Comparison of ENCODE assay signal across 8 mouse cellular contexts in the genomic region with DNA sequence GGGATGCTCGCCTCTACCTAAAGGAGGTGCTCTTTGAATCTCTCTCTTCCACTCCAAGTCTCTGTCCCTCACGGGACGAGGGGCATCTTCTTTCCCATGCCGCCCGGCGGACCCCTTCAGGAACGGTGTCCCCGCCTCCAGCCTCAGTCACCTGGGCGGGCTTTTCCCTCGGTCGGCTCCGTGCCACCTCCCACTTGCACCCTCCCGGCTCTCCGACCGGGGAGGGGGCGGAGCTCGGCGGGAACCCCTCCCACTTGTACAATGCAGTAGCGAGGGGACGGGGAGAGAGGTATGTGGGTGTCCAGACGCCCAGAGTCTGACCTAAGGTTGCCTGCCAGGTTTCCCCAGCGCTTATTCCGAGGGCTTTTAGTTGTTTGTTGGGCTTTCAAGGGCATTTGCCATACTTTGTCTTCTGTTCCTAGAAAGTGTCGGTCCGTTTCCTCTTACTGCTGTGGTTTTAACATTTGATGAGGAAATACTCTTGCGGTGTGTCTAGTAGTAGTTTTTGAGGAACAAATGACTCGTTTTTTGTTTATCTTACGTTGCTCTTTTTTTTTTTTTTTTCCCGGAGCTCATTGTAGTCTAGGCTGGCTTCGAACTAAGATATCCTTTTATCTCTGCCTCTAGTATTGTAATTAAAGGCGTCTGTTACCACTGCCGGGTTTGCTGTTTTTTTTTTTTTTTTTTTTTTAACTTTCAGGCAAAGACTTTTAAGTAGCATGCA. TPM values are rescaled to one million over a fixed set of nuclear protein-coding genes. Genes with fewer than 3 reads are reported as not detected.
DNase-seq lines count a peak whose midpoint lies in the region; ATAC-seq and TF ChIP-seq lines count a peak whose summit lies in the region.

No protein-coding gene starts in this region.

- no peaks in the 10 kb centered on the region for H3K9me3 ChIP-seq in embryonic facial prominence, embryonic 12.5 days
- no peaks in the 10 kb centered on the region for H3K9me3 ChIP-seq in limb, embryonic 14.5 days (ENCODE audit: control insufficient read depth, low read length)
- no peaks in the 10 kb centered on the region for H3K9me3 ChIP-seq in midbrain, postnatal 0 days (ENCODE audit: low read length)

- H3K4me1 ChIP-seq in embryonic facial prominence, embryonic 12.5 days, result peaks cover 3% of the 10 kb centered on the region; the same call in 1 of the 2 replicates
- peaks cover 3% of the 10 kb centered on the region; the same call in 1 of the 2 replicates for H3K4me1 ChIP-seq in kidney, adult 2 months (ENCODE audit: control insufficient read depth, insufficient read depth, low read length)
- 0 out of 2 replicates have a peak, but pooled peaks cover 3% of the 10 kb centered on the region for H3K4me1 ChIP-seq in limb, embryonic 14.5 days (ENCODE audit: control insufficient read depth, insufficient read depth, low read length)
- H3K4me1 ChIP-seq in midbrain, postnatal 0 days (ENCODE audit: insufficient read depth, low read length), result no peaks in the 10 kb centered on the region

- WGBS in embryonic facial prominence, embryonic 12.5 days, result 3% methylated on average over 32 of the region's 32 CpGs
- under 1% methylated on average over 32 of the region's 32 CpGs for WGBS in kidney, adult 2 months
- 3% methylated on average over 32 of the region's 32 CpGs for WGBS in limb, embryonic 14.5 days
- WGBS in midbrain, postnatal 0 days, result 3% methylated on average over 29 of the region's 32 CpGs

- no peaks in the 10 kb centered on the region for H3K27me3 ChIP-seq in embryonic facial prominence, embryonic 12.5 days
- H3K27me3 ChIP-seq in kidney, adult 2 months (replicated peaks; ENCODE audit: control insufficient read depth, insufficient read depth, low read length), result no peaks in the 10 kb centered on the region
- H3K27me3 ChIP-seq in limb, embryonic 14.5 days (ENCODE audit: control insufficient read depth, insufficient read depth, low read length), result no peaks in the 10 kb centered on the region
- H3K27me3 ChIP-seq in midbrain, postnatal 0 days (ENCODE audit: insufficient read depth, low read length), result no peaks in the 10 kb centered on the region

- peak; percentile 80 for ATAC-seq in embryonic facial prominence, embryonic 12.5 days (ENCODE audit: insufficient number of reproducible peaks, insufficient read depth, low FRiP score, low TSS enrichment)
- ATAC-seq in limb, embryonic 14.5 days (ENCODE audit: low FRiP score, low read depth), result peak; percentile 85
- peak; percentile 52 for ATAC-seq in midbrain, postnatal 0 days (ENCODE audit: low FRiP score)

- H3K4me2 ChIP-seq in embryonic facial prominence, embryonic 12.5 days (replicated peaks), result peak overlapping the region; percentile 47
- peak overlapping the region; percentile 53 for H3K4me2 ChIP-seq in limb, embryonic 14.5 days (replicated peaks; ENCODE audit: low read depth, low read length, severe bottlenecking)
- peak overlapping the region; percentile 97 for H3K4me2 ChIP-seq in midbrain, postnatal 0 days (ENCODE audit: low read depth, low read length, poor library complexity, severe bottlenecking)

- peak overlapping the region; percentile 86 for H3K4me3 ChIP-seq in embryonic facial prominence, embryonic 12.5 days
- peak overlapping the region; percentile 92 for H3K4me3 ChIP-seq in kidney, adult 2 months (ENCODE audit: insufficient read depth, low read depth, low read length)
- peak overlapping the region; percentile 97 for H3K4me3 ChIP-seq in limb, embryonic 14.5 days (replicated peaks; ENCODE audit: low read length)
- H3K4me3 ChIP-seq in midbrain, postnatal 0 days (ENCODE audit: low read depth, low read length), result peak overlapping the region; percentile 91

- peak overlapping the region; percentile 92 for H3K9ac ChIP-seq in embryonic facial prominence, embryonic 12.5 days
- H3K9ac ChIP-seq in limb, embryonic 14.5 days (ENCODE audit: low read depth, low read length, severe bottlenecking), result peak overlapping the region; percentile 93
- peak overlapping the region; percentile 71 for H3K9ac ChIP-seq in midbrain, postnatal 0 days (replicated peaks; ENCODE audit: low read length, poor library complexity, severe bottlenecking)

- peak; percentile 92 for DNase-seq in 3134 (ENCODE audit: extremely low read depth, insufficient read length, low spot score)
- DNase-seq in adrenal gland, postnatal 25 days, result peak; percentile 92
- DNase-seq in heart, adult 18-20 months, result peak; percentile 82 to 89
- DNase-seq in kidney, adult 2 months, result peak; percentile 95
- DNase-seq in limb, embryonic 14.5 days (ENCODE audit: low spot score), result peak; percentile 92
- DNase-seq in midbrain, postnatal 0 days (ENCODE audit: low spot score), result peak; percentile 81
- peak; percentile 86 to 88 for DNase-seq in spleen, postnatal 36 days (ENCODE audit: low spot score in 2 of 2)

- H3K36me3 ChIP-seq in embryonic facial prominence, embryonic 12.5 days, result no peaks in the 10 kb centered on the region
- H3K36me3 ChIP-seq in kidney, adult 2 months (ENCODE audit: control insufficient read depth, insufficient read depth, low read length), result no peaks in the 10 kb centered on the region
- H3K36me3 ChIP-seq in limb, embryonic 14.5 days (ENCODE audit: control insufficient read depth, insufficient read depth, low read length), result no peaks in the 10 kb centered on the region
- no peaks in the 10 kb centered on the region for H3K36me3 ChIP-seq in midbrain, postnatal 0 days (ENCODE audit: insufficient read depth, low read length)

- TF ChIP-seq POLR2A in kidney, adult 2 months (IDR thresholded peaks at IDR 0.05; ENCODE audit: low read depth, low read length), result no peak
- no peak for TF ChIP-seq POLR2A in limb, embryonic 14.5 days (IDR thresholded peaks at IDR 0.05; ENCODE audit: borderline replicate concordance, extremely low read depth, insufficient read depth, insufficient read length)

- no peak for TF ChIP-seq CTCF in kidney, adult 2 months (conservative IDR thresholded peaks at IDR 0.05; ENCODE audit: insufficient read depth, insufficient read length, low read depth, low read length)
- peak; percentile 24; the same call in 1 of the 2 replicates for TF ChIP-seq CTCF in midbrain, postnatal 0 days (IDR thresholded peaks at IDR 0.05)

- peak overlapping the region; percentile 90 for H3K27ac ChIP-seq in embryonic facial prominence, embryonic 12.5 days
- 0 out of 2 replicates have a peak overlapping the region, but pooled peaks have one; percentile 54 for H3K27ac ChIP-seq in kidney, adult 2 months (ENCODE audit: insufficient read depth, low read depth, low read length)
- peak overlapping the region; percentile 96 for H3K27ac ChIP-seq in limb, embryonic 14.5 days (replicated peaks; ENCODE audit: low read depth, low read length)
- H3K27ac ChIP-seq in midbrain, postnatal 0 days (ENCODE audit: low read depth, low read length), result peak overlapping the region; percentile 85

RNA-seq across cellular contexts. Expression of gene Dcaf1, which starts 0.9 kb away (rescaled TPM):
- 32.0 and 41.5 TPM in 2 replicates for total RNA-seq in adrenal gland, postnatal 25 days (2021)
- 21.8 and 23.6 TPM in 2 replicates for polyA plus RNA-seq in embryonic facial prominence, embryonic 12.5 days (2016; fragmentation: Nextera tagmentation; extraction: Ambion mirVana)
- 10 to 100 TPM; 26.5 to 35.4 TPM for total RNA-seq in heart, adult 18-20 months (2021)
- 12.4 and 14.7 TPM in 2 replicates for polyA plus RNA-seq in kidney, adult 2 months (2012; rRNA removed)
- 27.6 and 29.4 TPM in 2 replicates for polyA plus RNA-seq in limb, embryonic 14.5 days (2012; rRNA removed)
- polyA plus RNA-seq in limb, embryonic 14.5 days (2014; fragmentation: Nextera tagmentation; extraction: Ambion mirVana), result 17.2 and 18.4 TPM in 2 replicates
- total RNA-seq in midbrain, postnatal 0 days (2014; rRNA removed), result 23.4 and 27.2 TPM in 2 replicates
- polyA plus RNA-seq in midbrain, postnatal 0 days (2015; fragmentation: Nextera tagmentation; extraction: Ambion mirVana), result 7.4 and 7.6 TPM in 2 replicates

RNA-seq across cellular contexts. Expression of gene Rad54l2, which starts 33.5 kb away (rescaled TPM):
- total RNA-seq in adrenal gland, postnatal 25 days (2021), result 21.7 and 26.1 TPM in 2 replicates
- polyA plus RNA-seq in embryonic facial prominence, embryonic 12.5 days (2016; fragmentation: Nextera tagmentation; extraction: Ambion mirVana), result 9.7 and 11.3 TPM in 2 replicates
- total RNA-seq in heart, adult 18-20 months (2021), result 1 to 10 TPM; 9.0 to 9.2 TPM
- polyA plus RNA-seq in kidney, adult 2 months (2012; rRNA removed), result 17.6 and 18.6 TPM in 2 replicates
- polyA plus RNA-seq in limb, embryonic 14.5 days (2012; rRNA removed), result 12.9 and 23.4 TPM in 2 replicates
- polyA plus RNA-seq in limb, embryonic 14.5 days (2014; fragmentation: Nextera tagmentation; extraction: Ambion mirVana), result 4.3 and 4.7 TPM in 2 replicates
- 24.9 and 25.5 TPM in 2 replicates for total RNA-seq in midbrain, postnatal 0 days (2014; rRNA removed)
- 3.0 and 4.6 TPM in 2 replicates for polyA plus RNA-seq in midbrain, postnatal 0 days (2015; fragmentation: Nextera tagmentation; extraction: Ambion mirVana)

Comparison
In these comparisons a context has a peak if more than half of its experiments do, and no peak if none do; other contexts are left out.
1. Peak in every context shown above with its lines: DNase-seq, ATAC-seq, H3K4me3 ChIP-seq and H3K27ac ChIP-seq.
2. H3K4me2 ChIP-seq: peak in every context shown above with its lines; median percentile 97 in midbrain, postnatal 0 days; 53 in limb, embryonic 14.5 days; 47 in embryonic facial prominence, embryonic 12.5 days.